Mouse (Mus musculus) embryonic facial prominence, embryonic 10.5 days (tissue): ENCODE data around the gene Tstd1. TPM values are rescaled to one million over a fixed set of nuclear protein-coding genes. Genes with fewer than 3 reads are reported as not detected.

Experiments used
- DNase-seq: peaks from one replicate; pipeline ENCODE4 v3.0.0-alpha.2; 2017; ENCODE audit warnings: low spot score
- H3K27ac ChIP-seq: fragments of 300-500 bp; sonication (generic); replicated peaks from 2 replicates; pipeline ENCODE4 v1.5.1; 2016; ENCODE audit warnings: mild to moderate bottlenecking
- H3K27me3 ChIP-seq: fragments of 300-500 bp; sonication (generic); replicated peaks from 2 replicates; pipeline ENCODE4 v1.6.1; 2016; ENCODE audit warnings: low read depth, mild to moderate bottlenecking; ENCODE audit not compliant: poor library complexity, severe bottlenecking
- H3K36me3 ChIP-seq: fragments of 300-500 bp; sonication (generic); replicated peaks from 2 replicates; pipeline ENCODE4 v1.6.1; 2016; ENCODE audit warnings: mild to moderate bottlenecking, moderate library complexity
- H3K4me1 ChIP-seq: fragments of 300-500 bp; sonication (generic); 2 replicates; pipeline ENCODE4 v1.6.1; 2016
- H3K4me3 ChIP-seq: fragments of 300-500 bp; sonication (generic); 2 replicates; pipeline ENCODE4 v1.5.1; 2016; ENCODE audit warnings: mild to moderate bottlenecking, moderate library complexity
- H3K9me3 ChIP-seq: fragments of 300-500 bp; sonication (generic); 2 replicates; pipeline ENCODE4 v1.6.1; 2016; ENCODE audit warnings: mild to moderate bottlenecking
- WGBS: fragments of 180-500 bp; shearing (Covaris S2); methylation state at CpG from one replicate; pipeline ENCODE4 v1.1.7; 2016; 5-methylcytosine and 5-hydroxymethylcytosine counted together
- polyA plus RNA-seq: library from polyadenylated mRNA; unstranded; fragments of >200 nt; fragmentation: Nextera tagmentation; extraction: Ambion mirVana; gene quantifications from 2 replicates; pipeline ENCODE4 v1.2.1, GENCODE M21; 2016

Gene Tstd1
- polyA plus RNA-seq, 1 experiment from 2014 or later = 6.0 TPM

- peaks cover 35% of the 10 kb centered on the region for H3K27me3 ChIP-seq
- peaks cover 8% of the 10 kb centered on the region; the same call in 1 of the 2 replicates for H3K9me3 ChIP-seq
- H3K36me3 ChIP-seq = 0 out of 2 replicates have a peak, but pooled peaks cover 6% of the 10 kb centered on the region
- no peak overlapping the region for H3K4me3 ChIP-seq
- DNase-seq = no peak
- peaks cover 41% of the 10 kb centered on the region for H3K4me1 ChIP-seq
- no peak overlapping the region for H3K27ac ChIP-seq
- 70% methylated on average over 8 of the region's 8 CpGs for WGBS
Measured at GRCm38 (mm10) chr1:171442413-171442760, 23.7 kb downstream of the Tstd1 start.

DNA sequence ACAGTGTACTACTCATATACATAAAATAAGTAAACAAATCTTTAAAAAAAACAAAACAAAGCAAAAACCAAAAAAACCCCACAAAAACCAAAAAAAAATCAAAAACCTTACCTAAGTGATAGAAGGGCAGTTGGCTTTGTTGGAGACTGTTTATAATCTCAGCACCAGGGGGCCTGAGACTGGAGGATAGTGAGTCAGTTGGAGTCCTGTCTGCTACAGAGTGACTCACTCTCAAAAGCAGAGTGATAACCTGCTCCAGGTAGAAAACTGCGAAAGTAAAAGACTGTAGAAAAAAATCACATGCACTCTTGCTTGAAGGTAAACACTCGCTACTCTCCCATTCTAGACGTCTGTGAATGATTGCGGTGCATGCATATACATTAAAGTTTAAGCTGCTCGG lies 26.4 kb downstream of the Tstd1 start:
- Histone ChIP-seq H3K27ac (no peak overlapping the region), H3K36me3 (0 out of 2 replicates have a peak, but pooled peaks cover 6% of the 10 kb centered on the region), H3K4me3 (no peak overlapping the region), H3K27me3 (peaks cover 8% of the 10 kb centered on the region), H3K4me1 (peaks cover 28% of the 10 kb centered on the region), H3K9me3 (peaks cover 8% of the 10 kb centered on the region; the same call in 1 of the 2 replicates)
- WGBS = 93% methylated on average over 5 of the region's 5 CpGs
- no peak for DNase-seq

GRCm38 (mm10) chr1:171446854-171447253 lies 28.2 kb downstream of the Tstd1 start:
- no peak for DNase-seq
- H3K27me3 ChIP-seq = no peaks in the 10 kb centered on the region
- no peak overlapping the region for H3K4me3 ChIP-seq
- H3K9me3 ChIP-seq = peaks cover 8% of the 10 kb centered on the region; the same call in 1 of the 2 replicates
- WGBS = 80% methylated on average over 7 of the region's 7 CpGs
- H3K27ac ChIP-seq = no peak overlapping the region
- peaks cover 12% of the 10 kb centered on the region for H3K4me1 ChIP-seq
- H3K36me3 ChIP-seq = 0 out of 2 replicates have a peak, but pooled peaks cover 6% of the 10 kb centered on the region

DNA sequence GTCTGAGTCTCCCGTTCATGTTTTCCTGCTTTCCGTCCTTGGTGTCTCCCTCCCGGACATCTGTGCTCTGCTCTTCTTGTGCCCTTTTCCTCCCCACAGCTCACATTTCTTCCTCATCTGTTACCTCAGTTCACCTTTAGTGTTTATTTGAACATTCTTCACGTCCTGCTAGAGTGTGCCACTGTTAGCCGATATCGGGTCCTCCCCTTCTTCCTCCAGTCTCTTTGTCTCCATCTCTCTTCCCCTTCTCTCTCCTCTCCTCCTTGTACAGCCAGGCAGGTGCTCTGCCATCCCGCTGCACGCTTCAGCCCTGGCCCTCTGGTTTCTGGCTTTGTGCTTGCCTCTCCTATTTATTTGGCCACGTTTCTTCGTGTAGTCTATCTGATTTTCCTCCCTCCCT lies 29.0 kb downstream of the Tstd1 start:
- Histone ChIP-seq H3K36me3 (0 out of 2 replicates have a peak, but pooled peaks cover 6% of the 10 kb centered on the region), H3K4me3 (no peak overlapping the region), H3K27ac (no peak overlapping the region), H3K27me3 (no peaks in the 10 kb centered on the region), H3K4me1 (peaks cover 8% of the 10 kb centered on the region), H3K9me3 (peaks cover 8% of the 10 kb centered on the region; the same call in 1 of the 2 replicates)
- WGBS = 66% methylated on average over 10 of the region's 10 CpGs
- DNase-seq = no peak

GRCm38 (mm10) chr1:171450062-171450461 lies 31.4 kb downstream of the Tstd1 start:
- DNase-seq = no peak
- peaks cover 8% of the 10 kb centered on the region for H3K4me1 ChIP-seq
- 90% methylated on average over 11 of the region's 11 CpGs for WGBS
- no peaks in the 10 kb centered on the region for H3K27me3 ChIP-seq
- no peak overlapping the region for H3K4me3 ChIP-seq
- H3K36me3 ChIP-seq = no peaks in the 10 kb centered on the region
- H3K27ac ChIP-seq = no peak overlapping the region
- H3K9me3 ChIP-seq = no peaks in the 10 kb centered on the region; the same call in 1 of the 2 replicates

- H3K27me3 ChIP-seq = no peaks in the 10 kb centered on the region
- WGBS = 88% methylated on average over 10 of the region's 10 CpGs
- H3K27ac ChIP-seq = no peak overlapping the region
- H3K9me3 ChIP-seq = no peaks in the 10 kb centered on the region; the same call in 1 of the 2 replicates
- H3K36me3 ChIP-seq = no peaks in the 10 kb centered on the region
- no peak overlapping the region for H3K4me3 ChIP-seq
- peaks cover 8% of the 10 kb centered on the region for H3K4me1 ChIP-seq
- no peak for DNase-seq
Measured at GRCm38 (mm10) chr1:171451001-171451400, 32.3 kb downstream of the Tstd1 start.

- peaks cover 4% of the 10 kb centered on the region for H3K4me1 ChIP-seq
- H3K27ac ChIP-seq = no peak overlapping the region
- 76% methylated on average over 5 of the region's 5 CpGs for WGBS
- H3K27me3 ChIP-seq = no peaks in the 10 kb centered on the region
- no peak for DNase-seq
- no peaks in the 10 kb centered on the region for H3K9me3 ChIP-seq
- H3K4me3 ChIP-seq = no peak overlapping the region
- H3K36me3 ChIP-seq = no peaks in the 10 kb centered on the region
Measured at GRCm38 (mm10) chr1:171452522-171452921, 33.9 kb downstream of the Tstd1 start.

DNA sequence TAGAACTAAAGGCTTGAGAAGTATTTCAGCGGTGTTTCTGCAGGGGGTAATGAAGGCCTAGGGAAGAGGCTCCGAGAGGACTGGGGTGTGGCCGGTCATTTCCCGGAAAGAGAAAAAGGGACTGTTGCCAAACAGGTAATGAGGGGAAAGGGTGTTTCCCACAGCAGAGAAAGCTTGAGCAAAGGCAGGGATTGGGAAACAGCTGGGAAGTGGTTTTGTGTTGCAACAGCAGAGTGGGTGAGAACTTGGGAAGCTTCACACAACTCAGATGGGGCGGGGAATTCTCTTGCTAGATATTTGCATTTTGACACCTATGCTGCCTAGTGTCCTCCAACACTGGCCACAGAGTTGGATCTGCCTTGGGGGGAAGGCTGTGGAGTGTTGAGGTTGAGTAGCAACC lies 34.3 kb downstream of the Tstd1 start:
- H3K4me1 ChIP-seq = peaks cover under 1% of the 10 kb centered on the region; the same call in 1 of the 2 replicates
- WGBS = 89% methylated on average over 5 of the region's 5 CpGs

DNA sequence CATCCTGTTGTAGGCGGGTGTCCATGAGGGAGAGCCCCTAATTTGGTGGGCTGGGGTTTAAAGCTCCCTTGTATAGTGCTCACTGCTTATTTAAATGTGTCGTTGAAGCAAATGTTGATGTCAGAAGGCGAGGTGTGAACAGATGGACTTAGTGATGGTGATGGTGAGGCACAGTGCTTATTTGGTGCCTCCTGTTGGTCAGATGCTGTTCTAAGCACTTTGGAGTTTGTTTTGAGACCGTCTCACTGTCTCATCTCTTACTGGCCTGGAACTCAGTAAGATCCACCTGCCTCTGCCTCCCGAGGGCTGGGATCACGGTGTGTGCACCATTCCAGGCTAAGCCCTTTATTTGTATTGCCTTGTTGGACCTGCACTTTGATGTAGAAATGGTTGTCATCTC lies 36.3 kb downstream of the Tstd1 start:
- WGBS = 83% methylated on average over 6 of the region's 6 CpGs
- Histone ChIP-seq H3K27me3 (no peaks in the 10 kb centered on the region), H3K27ac (no peak overlapping the region), H3K4me3 (no peak overlapping the region), H3K36me3 (no peaks in the 10 kb centered on the region), H3K4me1 (peaks cover 4% of the 10 kb centered on the region), H3K9me3 (no peaks in the 10 kb centered on the region)
- DNase-seq = no peak

More for the DNA sequence above, 34.3 kb downstream of the Tstd1 start:
- H3K36me3 ChIP-seq = no peaks in the 10 kb centered on the region
- H3K27ac ChIP-seq = no peak overlapping the region
- no peak overlapping the region for H3K4me3 ChIP-seq
- no peak for DNase-seq
- no peaks in the 10 kb centered on the region for H3K27me3 ChIP-seq
- H3K9me3 ChIP-seq = no peaks in the 10 kb centered on the region

GRCm38 (mm10) chr1:171457568-171457967 lies 38.9 kb downstream of the Tstd1 start:
- no peaks in the 10 kb centered on the region for H3K9me3 ChIP-seq
- no peak overlapping the region for H3K27ac ChIP-seq
- WGBS = 92% methylated on average over 1 of the region's 1 CpGs
- no peak overlapping the region for H3K4me3 ChIP-seq
- H3K27me3 ChIP-seq = no peaks in the 10 kb centered on the region
- peaks cover 17% of the 10 kb centered on the region for H3K36me3 ChIP-seq
- DNase-seq = no peak
- H3K4me1 ChIP-seq = peaks cover 10% of the 10 kb centered on the region

DNA sequence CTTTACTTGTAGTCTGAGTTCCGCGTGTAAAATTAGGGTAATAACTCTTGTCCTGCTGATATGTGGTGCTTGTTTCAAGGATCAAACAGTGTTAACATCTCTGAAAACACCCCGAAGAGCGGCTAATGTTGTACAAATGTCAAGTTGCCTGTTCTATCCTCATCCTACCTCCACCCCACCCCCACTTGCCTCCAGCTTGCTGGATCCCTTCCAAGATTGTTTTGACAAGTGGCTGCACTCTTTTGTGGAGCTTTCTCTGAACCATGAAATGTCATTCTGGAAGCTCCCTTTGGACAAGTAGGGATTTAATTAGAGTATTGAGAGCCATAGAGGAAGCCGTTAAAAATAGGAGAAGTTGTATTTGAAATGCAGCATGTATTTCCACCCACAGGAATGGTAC lies 41.1 kb downstream of the Tstd1 start:
- Histone ChIP-seq H3K27me3 (no peaks in the 10 kb centered on the region), H3K9me3 (no peaks in the 10 kb centered on the region), H3K36me3 (peaks cover 21% of the 10 kb centered on the region), H3K4me3 (no peak overlapping the region), H3K4me1 (peaks cover 10% of the 10 kb centered on the region), H3K27ac (no peak overlapping the region)
- 52% methylated on average over 5 of the region's 5 CpGs for WGBS
- DNase-seq = no peak

GRCm38 (mm10) chr1:171460551-171461503 lies 42.2 kb downstream of the Tstd1 start:
- peaks cover 10% of the 10 kb centered on the region for H3K4me1 ChIP-seq
- no peaks in the 10 kb centered on the region for H3K27me3 ChIP-seq
- H3K36me3 ChIP-seq = peaks cover 21% of the 10 kb centered on the region
- DNase-seq = no peak
- no peak overlapping the region for H3K27ac ChIP-seq
- WGBS = 89% methylated on average over 22 of the region's 22 CpGs
- no peaks in the 10 kb centered on the region for H3K9me3 ChIP-seq
- H3K4me3 ChIP-seq = no peak overlapping the region

DNA sequence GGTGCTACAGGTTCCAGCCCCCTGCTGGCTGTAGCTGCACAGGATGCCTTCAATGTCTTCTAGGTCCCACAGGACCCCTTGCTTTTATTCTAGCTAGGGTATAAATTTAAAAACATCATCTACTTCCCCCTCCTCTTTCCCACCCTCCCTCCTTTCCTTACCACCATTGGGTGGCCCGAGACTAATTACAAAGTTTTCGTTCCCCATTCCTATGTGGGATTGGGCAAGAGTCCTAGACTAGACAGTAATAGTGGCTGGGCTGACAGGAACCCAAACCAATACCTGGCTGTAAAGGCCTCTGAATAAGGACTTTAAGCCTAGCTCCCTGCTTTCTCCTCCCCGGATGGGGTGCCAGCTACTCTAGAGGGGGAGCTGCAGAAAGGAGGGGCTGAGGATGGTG lies 44.5 kb downstream of the Tstd1 start:
- WGBS = 86% methylated on average over 3 of the region's 3 CpGs
- H3K4me3 ChIP-seq = no peak overlapping the region
- H3K4me1 ChIP-seq = peaks cover 10% of the 10 kb centered on the region
- no peak for DNase-seq
- H3K27ac ChIP-seq = no peak overlapping the region
- peaks cover 21% of the 10 kb centered on the region for H3K36me3 ChIP-seq
- no peaks in the 10 kb centered on the region for H3K27me3 ChIP-seq
- no peaks in the 10 kb centered on the region for H3K9me3 ChIP-seq
